Mouse (Mus musculus) limb, embryonic 14.5 days (tissue): ENCODE measurements around the gene Akap13. TPM values are rescaled to one million over a fixed set of nuclear protein-coding genes. Genes with fewer than 3 reads are reported as not detected.

Source experiments
- ATAC-seq: fragments of 200-750 bp; cut with Nextera tagmentation; 2 replicates; pipeline ENCODE4 v1.8.0; 2017; ENCODE audit warnings: low read depth, moderate number of reproducible peaks, moderate TSS enrichment; ENCODE audit not compliant: low FRiP score
- DNase-seq: peaks from one replicate; pipeline ENCODE4 v3.0.0-alpha.2; 2015; ENCODE audit warnings: low spot score
- H3K27ac ChIP-seq: fragments of 300-500 bp; sonication (generic); replicated peaks from 2 replicates; pipeline ENCODE4 v1.5.1; 2014; ENCODE audit warnings: low read depth, mild to moderate bottlenecking, low read length, moderate library complexity, mixed read lengths
- H3K27me3 ChIP-seq: fragments of 300-500 bp; sonication (generic); 2 replicates; pipeline ENCODE4 v1.6.1; 2014; ENCODE audit warnings: low read length, mixed read lengths; ENCODE audit not compliant: control insufficient read depth, insufficient read depth
- H3K36me3 ChIP-seq: fragments of 300-500 bp; sonication (generic); 2 replicates; pipeline ENCODE4 v1.6.1; 2014; ENCODE audit warnings: mild to moderate bottlenecking, low read length, moderate library complexity, mixed read lengths; ENCODE audit not compliant: control insufficient read depth, insufficient read depth
- H3K4me1 ChIP-seq: fragments of 300-500 bp; sonication (generic); 2 replicates; pipeline ENCODE4 v1.6.1; 2014; ENCODE audit warnings: antibody characterized with exemption, low read length, mixed read lengths; ENCODE audit not compliant: control insufficient read depth, insufficient read depth
- H3K4me2 ChIP-seq: fragments of 300-500 bp; sonication (generic); replicated peaks from 2 replicates; pipeline ENCODE4 v1.6.1; 2014; ENCODE audit warnings: low read depth, mild to moderate bottlenecking, low read length, moderate library complexity; ENCODE audit not compliant: severe bottlenecking
- H3K4me3 ChIP-seq: fragments of 300-500 bp; sonication (generic); replicated peaks from 2 replicates; pipeline ENCODE4 v1.5.1; 2014; ENCODE audit warnings: low read length
- H3K9ac ChIP-seq: fragments of 300-500 bp; sonication (generic); 2 replicates; pipeline ENCODE4 v1.6.1; 2014; ENCODE audit warnings: mild to moderate bottlenecking, low read depth, low read length, moderate library complexity; ENCODE audit not compliant: severe bottlenecking
- H3K9me3 ChIP-seq: fragments of 300-500 bp; sonication (generic); 2 replicates; pipeline ENCODE4 v1.6.1; 2016; ENCODE audit warnings: low read length; ENCODE audit not compliant: control insufficient read depth
- POLR2A ChIP-seq: fragments of 200-500 bp; IDR thresholded peaks from 2 replicates; pipeline ENCODE4 v1.8.0; 2012; ENCODE audit warnings: inconsistent platforms, mild to moderate bottlenecking, moderate library complexity, borderline replicate concordance; ENCODE audit not compliant: insufficient read depth, insufficient read length; ENCODE audit errors: extremely low read depth
- WGBS: fragments of 180-500 bp; shearing (Covaris S2); extraction: QIAGEN DNeasy Blood & Tissue Kit; methylation state at CpG from one replicate; pipeline ENCODE4 v1.1.7; 2014; 5-methylcytosine and 5-hydroxymethylcytosine counted together
- polyA plus RNA-seq, 2 experiments: library from polyadenylated mRNA; depleted of rRNA in 1 of 2; stranded (reverse) in 1 of 2; unstranded in 1 of 2; fragments of >200 nt; fragmentation: Nextera tagmentation in 1 of 2; extraction: Ambion mirVana in 1 of 2; gene quantifications; 2 replicates each; pipeline versions ENCODE4 v1.2.1 to v1.2.3; 2012 to 2014

Gene Akap13
- polyA plus RNA-seq, 2 experiments, result 18.7 to 51.4 TPM

GRCm38 (mm10) chr7:75597840-75598239 is 142.5 kb downstream of the Akap13 start:
- Histone ChIP-seq H3K36me3 (no peaks in the 10 kb centered on the region), H3K27ac (no peak overlapping the region), H3K4me3 (no peak overlapping the region), H3K9me3 (no peaks in the 10 kb centered on the region), H3K4me2 (no peak overlapping the region), H3K27me3 (no peaks in the 10 kb centered on the region), H3K4me1 (peaks cover 9% of the 10 kb centered on the region; the same call in 1 of the 2 replicates), H3K9ac (no peak overlapping the region)
- TF ChIP-seq POLR2A, result no peak
- no peak for DNase-seq
- ATAC-seq, result no peak
- 91% methylated on average over 2 of the region's 2 CpGs for WGBS

GRCm38 (mm10) chr7:75600360-75601075 is 145.2 kb downstream of the Akap13 start:
- H3K9me3 ChIP-seq, result no peaks in the 10 kb centered on the region
- ATAC-seq (no peak), DNase-seq (no peak)
- peaks cover 9% of the 10 kb centered on the region for H3K36me3 ChIP-seq
- TF ChIP-seq POLR2A, result no peak
- H3K9ac ChIP-seq, result no peak overlapping the region
- WGBS, result 87% methylated on average over 6 of the region's 6 CpGs
- no peaks in the 10 kb centered on the region for H3K27me3 ChIP-seq
- no peak overlapping the region for H3K4me3 ChIP-seq
- H3K4me1 ChIP-seq, result peaks cover 6% of the 10 kb centered on the region; the same call in 1 of the 2 replicates
- H3K4me2 ChIP-seq, result no peak overlapping the region
- no peak overlapping the region for H3K27ac ChIP-seq

- Histone ChIP-seq H3K4me3 (no peak overlapping the region), H3K9ac (no peak overlapping the region), H3K4me1 (no peaks in the 10 kb centered on the region), H3K27me3 (no peaks in the 10 kb centered on the region), H3K36me3 (peaks cover 38% of the 10 kb centered on the region), H3K27ac (no peak overlapping the region), H3K9me3 (no peaks in the 10 kb centered on the region), H3K4me2 (no peak overlapping the region)
- 80% methylated on average over 3 of the region's 3 CpGs for WGBS
- ATAC-seq (no peak), DNase-seq (no peak)
- no peak for TF ChIP-seq POLR2A
Observed at GRCm38 (mm10) chr7:75607248-75607647, 151.9 kb downstream of the Akap13 start.

GRCm38 (mm10) chr7:75608716-75609115 is 153.4 kb downstream of the Akap13 start:
- H3K9me3 ChIP-seq, result no peaks in the 10 kb centered on the region
- no peak for TF ChIP-seq POLR2A
- H3K4me3 ChIP-seq, result no peak overlapping the region
- no peak overlapping the region for H3K9ac ChIP-seq
- no peak overlapping the region for H3K4me2 ChIP-seq
- H3K4me1 ChIP-seq, result no peaks in the 10 kb centered on the region
- H3K27ac ChIP-seq, result peak overlapping the region; percentile 28; the same call in 1 of the 2 replicates
- WGBS, result 58% methylated on average over 5 of the region's 5 CpGs
- ATAC-seq, result no peak
- H3K36me3 ChIP-seq, result peaks cover 34% of the 10 kb centered on the region
- no peak for DNase-seq
- H3K27me3 ChIP-seq, result no peaks in the 10 kb centered on the region

- no peak for TF ChIP-seq POLR2A
- Histone ChIP-seq H3K4me2 (no peak overlapping the region), H3K9me3 (no peaks in the 10 kb centered on the region), H3K4me3 (no peak overlapping the region), H3K9ac (no peak overlapping the region), H3K27me3 (no peaks in the 10 kb centered on the region), H3K4me1 (no peaks in the 10 kb centered on the region), H3K36me3 (peaks cover 29% of the 10 kb centered on the region), H3K27ac (no peak overlapping the region)
- 87% methylated on average over 14 of the region's 14 CpGs for WGBS
- ATAC-seq, result no peak
- DNase-seq, result no peak
Observed at GRCm38 (mm10) chr7:75609456-75610262, 154.3 kb downstream of the Akap13 start.
